Mouse (Mus musculus) kidney, embryonic 15.5 days (tissue): Measurements from ENCODE around the gene Alg13. TPM values are rescaled to one million over a fixed set of nuclear protein-coding genes. Genes with fewer than 3 reads are reported as not detected.
A peak's percentile ranks its signal among the peaks of the same experiment; 100 is the strongest.

ENCODE experiments used
- ATAC-seq: fragments of 200-750 bp; cut with Nextera tagmentation; replicated peaks from 2 replicates; pipeline ENCODE4 v1.8.0; 2017; ENCODE audit warnings: moderate TSS enrichment; ENCODE audit not compliant: low FRiP score
- H3K27ac ChIP-seq: fragments of 300-500 bp; sonication (generic); 2 replicates; pipeline ENCODE4 v1.5.1; 2015; ENCODE audit warnings: mild to moderate bottlenecking, inconsistent platforms
- H3K27me3 ChIP-seq: fragments of 300-500 bp; sonication (generic); 2 replicates; pipeline ENCODE4 v1.6.1; 2015; ENCODE audit warnings: inconsistent platforms
- H3K36me3 ChIP-seq: fragments of 300-500 bp; sonication (generic); 2 replicates; pipeline ENCODE4 v1.6.1; 2015; ENCODE audit warnings: inconsistent platforms
- H3K4me1 ChIP-seq: fragments of 300-500 bp; sonication (generic); 2 replicates; pipeline ENCODE4 v1.6.1; 2015; ENCODE audit warnings: inconsistent platforms
- H3K4me2 ChIP-seq: fragments of 300-500 bp; sonication (generic); 2 replicates; pipeline ENCODE4 v1.6.1; 2015; ENCODE audit warnings: moderate library complexity, mild to moderate bottlenecking, inconsistent platforms
- H3K4me3 ChIP-seq: fragments of 300-500 bp; sonication (generic); replicated peaks from 2 replicates; pipeline ENCODE4 v1.5.1; 2015; ENCODE audit warnings: mild to moderate bottlenecking, inconsistent platforms
- H3K9ac ChIP-seq: fragments of 300-500 bp; sonication (generic); 2 replicates; pipeline ENCODE4 v1.6.1; 2015; ENCODE audit warnings: mild to moderate bottlenecking, inconsistent platforms
- H3K9me3 ChIP-seq: fragments of 300-500 bp; sonication (generic); replicated peaks from 2 replicates; pipeline ENCODE4 v1.6.1; 2016; ENCODE audit warnings: inconsistent platforms
- WGBS: fragments of 180-500 bp; shearing (Covaris S2); methylation state at CpG from one replicate; pipeline ENCODE4 v1.1.7; 2015; ENCODE audit warnings: mixed read lengths; 5-methylcytosine and 5-hydroxymethylcytosine counted together
- polyA plus RNA-seq: library from polyadenylated mRNA; unstranded; fragments of >200 nt; fragmentation: Nextera tagmentation; extraction: Ambion mirVana; gene quantifications from 2 replicates; pipeline ENCODE4 v1.2.1, GENCODE M21; 2015

Alg13 gene
- polyA plus RNA-seq = 26.5 and 28.0 TPM in 2 replicates

GRCm38 (mm10) chrX:144317548-144318163 lies at the start of gene Alg13:
Alg13 (plus strand) TSS chrX:144317804.
- Histone ChIP-seq H3K4me2 (peak within 1 kb of the TSS; percentile 75), H3K9me3 (no peaks in the 10 kb centered on the region), H3K9ac (peak within 1 kb of the TSS; percentile 59), H3K27ac (peak within 1 kb of the TSS; percentile 81), H3K36me3 (no peaks in the 10 kb centered on the region; the same call in 1 of the 2 replicates), H3K4me1 (peaks cover 6% of the 10 kb centered on the region; the same call in 1 of the 2 replicates), H3K4me3 (peak within 1 kb of the TSS; percentile 63), H3K27me3 (no peaks in the 10 kb centered on the region)
- WGBS = 29% methylated on average over 32 of the region's 47 CpGs
- ATAC-seq = peak; percentile 84

- no peaks in the 10 kb centered on the region for H3K27me3 ChIP-seq
- H3K27ac ChIP-seq = no peak overlapping the region
- H3K4me2 ChIP-seq = no peak overlapping the region
- ATAC-seq = no peak
- H3K36me3 ChIP-seq = no peaks in the 10 kb centered on the region
- H3K9ac ChIP-seq = no peak overlapping the region
- 75% methylated on average over 1 of the region's 1 CpGs for WGBS
- no peaks in the 10 kb centered on the region for H3K9me3 ChIP-seq
- no peaks in the 10 kb centered on the region for H3K4me1 ChIP-seq
- no peak overlapping the region for H3K4me3 ChIP-seq
Measured at GRCm38 (mm10) chrX:144268606-144269005, 49.0 kb upstream of the Alg13 start.

GRCm38 (mm10) chrX:144301476-144301875 lies 16.1 kb upstream of the Alg13 start:
- 57% methylated on average over 2 of the region's 2 CpGs for WGBS
- Histone ChIP-seq H3K27me3 (no peaks in the 10 kb centered on the region), H3K9me3 (no peaks in the 10 kb centered on the region), H3K4me1 (no peaks in the 10 kb centered on the region), H3K4me2 (no peak overlapping the region), H3K36me3 (no peaks in the 10 kb centered on the region), H3K27ac (no peak overlapping the region), H3K4me3 (no peak overlapping the region), H3K9ac (no peak overlapping the region)
- ATAC-seq = 0 out of 2 replicates have a peak, but pooled peaks have one; percentile 29

- no peaks in the 10 kb centered on the region for H3K9me3 ChIP-seq
- 89% methylated on average over 2 of the region's 2 CpGs for WGBS
- no peaks in the 10 kb centered on the region for H3K36me3 ChIP-seq
- no peaks in the 10 kb centered on the region for H3K27me3 ChIP-seq
- H3K9ac ChIP-seq = no peak overlapping the region
- no peak for ATAC-seq
- no peak overlapping the region for H3K4me2 ChIP-seq
- no peak overlapping the region for H3K4me3 ChIP-seq
- H3K4me1 ChIP-seq = no peaks in the 10 kb centered on the region
- H3K27ac ChIP-seq = no peak overlapping the region
Measured at GRCm38 (mm10) chrX:144305659-144306058, 11.9 kb upstream of the Alg13 start.

- WGBS = 59% methylated on average over 2 of the region's 2 CpGs
- Histone ChIP-seq H3K36me3 (no peaks in the 10 kb centered on the region), H3K27ac (no peak overlapping the region), H3K4me1 (no peaks in the 10 kb centered on the region), H3K27me3 (no peaks in the 10 kb centered on the region), H3K9ac (no peak overlapping the region), H3K4me2 (no peak overlapping the region), H3K9me3 (no peaks in the 10 kb centered on the region), H3K4me3 (no peak overlapping the region)
- no peak for ATAC-seq
Measured at GRCm38 (mm10) chrX:144314041-144314440, 3.6 kb upstream of the Alg13 start.

GRCm38 (mm10) chrX:144315028-144315427 lies 2.6 kb upstream of the Alg13 start:
- no peak for ATAC-seq
- Histone ChIP-seq H3K4me3 (no peak overlapping the region), H3K9ac (no peak overlapping the region), H3K27ac (peak overlapping the region; percentile 60), H3K36me3 (no peaks in the 10 kb centered on the region), H3K27me3 (no peaks in the 10 kb centered on the region), H3K4me2 (0 out of 2 replicates have a peak overlapping the region, but pooled peaks have one; percentile 35), H3K4me1 (peaks cover 6% of the 10 kb centered on the region; the same call in 1 of the 2 replicates), H3K9me3 (no peaks in the 10 kb centered on the region)
- WGBS = 28% methylated on average over 5 of the region's 5 CpGs

- WGBS = 63% methylated on average over 5 of the region's 5 CpGs
- Histone ChIP-seq H3K9ac (no peak overlapping the region), H3K4me3 (no peak overlapping the region), H3K4me1 (peaks cover 6% of the 10 kb centered on the region; the same call in 1 of the 2 replicates), H3K27ac (peak overlapping the region; percentile 60), H3K36me3 (no peaks in the 10 kb centered on the region), H3K27me3 (no peaks in the 10 kb centered on the region), H3K9me3 (no peaks in the 10 kb centered on the region), H3K4me2 (peak overlapping the region; percentile 35)
- ATAC-seq = peak; percentile 57; the same call in 1 of the 2 replicates
Measured at GRCm38 (mm10) chrX:144316004-144316403, 1.6 kb upstream of the Alg13 start.

- peak overlapping the region; percentile 59 for H3K9ac ChIP-seq
- H3K36me3 ChIP-seq = no peaks in the 10 kb centered on the region; the same call in 1 of the 2 replicates
- WGBS = 24% methylated on average over 53 of the region's 53 CpGs
- H3K9me3 ChIP-seq = no peaks in the 10 kb centered on the region
- ATAC-seq = peak; percentile 70
- peak overlapping the region; percentile 75 for H3K4me2 ChIP-seq
- H3K4me3 ChIP-seq = peak overlapping the region; percentile 63
- H3K27ac ChIP-seq = peak overlapping the region; percentile 81
- peaks cover 6% of the 10 kb centered on the region; the same call in 1 of the 2 replicates for H3K4me1 ChIP-seq
- no peaks in the 10 kb centered on the region for H3K27me3 ChIP-seq
Measured at GRCm38 (mm10) chrX:144318164-144318979, 768 bp downstream of the Alg13 start.

- Histone ChIP-seq H3K4me2 (peak overlapping the region; percentile 75), H3K27me3 (no peaks in the 10 kb centered on the region), H3K9me3 (no peaks in the 10 kb centered on the region), H3K9ac (no peak overlapping the region), H3K36me3 (no peaks in the 10 kb centered on the region; the same call in 1 of the 2 replicates), H3K4me1 (peaks cover 6% of the 10 kb centered on the region; the same call in 1 of the 2 replicates), H3K27ac (no peak overlapping the region), H3K4me3 (peak overlapping the region; percentile 63)
- 40% methylated on average over 7 of the region's 9 CpGs for WGBS
- ATAC-seq = no peak
Measured at GRCm38 (mm10) chrX:144319366-144319765, 1.8 kb downstream of the Alg13 start.

- Histone ChIP-seq H3K27ac (no peak overlapping the region), H3K4me2 (no peak overlapping the region), H3K4me3 (no peak overlapping the region), H3K27me3 (no peaks in the 10 kb centered on the region), H3K4me1 (no peaks in the 10 kb centered on the region), H3K36me3 (peaks cover 10% of the 10 kb centered on the region), H3K9ac (no peak overlapping the region), H3K9me3 (no peaks in the 10 kb centered on the region)
- no peak for ATAC-seq
Measured at GRCm38 (mm10) chrX:144325375-144325774, 7.8 kb downstream of the Alg13 start.

- WGBS = 51% methylated on average over 8 of the region's 8 CpGs
- H3K27ac ChIP-seq = no peak overlapping the region
- ATAC-seq = no peak
- no peaks in the 10 kb centered on the region for H3K27me3 ChIP-seq
- no peak overlapping the region for H3K9ac ChIP-seq
- no peaks in the 10 kb centered on the region for H3K4me1 ChIP-seq
- H3K9me3 ChIP-seq = no peaks in the 10 kb centered on the region
- H3K36me3 ChIP-seq = no peaks in the 10 kb centered on the region
- no peak overlapping the region for H3K4me2 ChIP-seq
- H3K4me3 ChIP-seq = no peak overlapping the region
Measured at GRCm38 (mm10) chrX:144335332-144336015, 17.9 kb downstream of the Alg13 start.

- Histone ChIP-seq H3K4me2 (no peak overlapping the region), H3K9me3 (no peaks in the 10 kb centered on the region), H3K27ac (no peak overlapping the region), H3K4me1 (no peaks in the 10 kb centered on the region), H3K36me3 (no peaks in the 10 kb centered on the region), H3K27me3 (no peaks in the 10 kb centered on the region), H3K9ac (no peak overlapping the region), H3K4me3 (no peak overlapping the region)
- ATAC-seq = no peak
Measured at GRCm38 (mm10) chrX:144337938-144338337, 20.3 kb downstream of the Alg13 start.
